Mouse (Mus musculus): ENCODE measurements at regions not wholly inside any gene's neighbourhood (a gene's known extent, or its start where the extent isn't known, plus 50 kb on each side); places are given as distances from the start of the nearest gene placed in this dataset.
"Not testable (repeated sequence)": the region's sequence is repeated elsewhere in the genome, so short reads cannot be mapped to it uniquely, and the experiment has no call there.

- no peaks in the 10 kb centered on the region for H3K4me1 ChIP-seq (replicated peaks)
- 89% methylated on average over 5 of the region's 5 CpGs for WGBS
- no peaks in the 10 kb centered on the region for H3K27me3 ChIP-seq
- H3K9me3 ChIP-seq: no peaks in the 10 kb centered on the region
- no peaks in the 10 kb centered on the region for H3K36me3 ChIP-seq
- H3K4me3 ChIP-seq: no peak overlapping the region
- no peak overlapping the region for H3K4me2 ChIP-seq
- no peak overlapping the region for H3K9ac ChIP-seq
- no peak overlapping the region for H3K27ac ChIP-seq (replicated peaks)
- no peak for ATAC-seq (ENCODE audit: low read depth)
Measured at GRCm38 (mm10) chr13:107576701-107577100, 467.5 kb upstream of the Smim15 start.

- ATAC-seq (ENCODE audit: low read depth): no peak
- Histone ChIP-seq H3K4me1 (replicated peaks) (no peaks in the 10 kb centered on the region), H3K9ac (no peak overlapping the region), H3K27me3 (no peaks in the 10 kb centered on the region), H3K27ac (replicated peaks) (no peak overlapping the region), H3K4me3 (no peak overlapping the region), H3K4me2 (no peak overlapping the region), H3K36me3 (no peaks in the 10 kb centered on the region), H3K9me3 (no peaks in the 10 kb centered on the region)
- whole genome bisulfite sequencing: 81% methylated on average over 3 of the region's 3 CpGs
Measured at GRCm38 (mm10) chr13:107575025-107575424, 469.2 kb upstream of the Smim15 start.

- no peak overlapping the region for H3K4me2 ChIP-seq
- H3K27ac ChIP-seq (replicated peaks): no peak overlapping the region
- no peak overlapping the region for H3K4me3 ChIP-seq
- WGBS: 85% methylated on average over 9 of the region's 9 CpGs
- H3K9ac ChIP-seq: no peak overlapping the region
- no peaks in the 10 kb centered on the region for H3K9me3 ChIP-seq
- ATAC-seq (ENCODE audit: low read depth): no peak
- no peaks in the 10 kb centered on the region for H3K4me1 ChIP-seq (replicated peaks)
- H3K27me3 ChIP-seq: no peaks in the 10 kb centered on the region
- no peaks in the 10 kb centered on the region for H3K36me3 ChIP-seq
Measured at GRCm38 (mm10) chr13:107573499-107574355, 470.5 kb upstream of the Smim15 start.

DNA sequence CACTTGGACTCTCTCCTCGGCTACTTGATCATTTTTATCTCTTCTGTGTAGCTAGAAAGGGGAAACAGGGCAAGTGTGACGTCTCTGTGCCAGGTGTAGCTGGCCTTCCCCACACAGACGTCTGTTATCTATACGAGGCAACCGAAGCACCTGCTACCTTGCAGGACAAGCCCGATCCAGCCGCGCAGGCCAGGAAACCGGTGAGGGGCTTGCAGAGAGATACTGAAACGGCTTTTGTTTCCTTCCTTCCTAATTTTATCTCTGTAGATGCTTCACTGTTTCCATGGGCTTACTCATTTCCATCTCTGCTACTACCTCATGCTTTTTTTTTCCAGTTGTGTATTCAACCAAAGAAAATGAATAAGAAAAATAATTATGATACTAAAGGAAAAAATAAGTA is 472.7 kb upstream of the Smim15 start:
- no peak overlapping the region for H3K27ac ChIP-seq (replicated peaks)
- H3K4me2 ChIP-seq: no peak overlapping the region
- H3K27me3 ChIP-seq: no peaks in the 10 kb centered on the region
- H3K4me1 ChIP-seq (replicated peaks): no peaks in the 10 kb centered on the region
- 86% methylated on average over 10 of the region's 10 CpGs for WGBS
- H3K9ac ChIP-seq: no peak overlapping the region
- no peaks in the 10 kb centered on the region for H3K9me3 ChIP-seq
- no peak overlapping the region for H3K4me3 ChIP-seq
- no peak for ATAC-seq (ENCODE audit: low read depth)
- no peaks in the 10 kb centered on the region for H3K36me3 ChIP-seq

DNA sequence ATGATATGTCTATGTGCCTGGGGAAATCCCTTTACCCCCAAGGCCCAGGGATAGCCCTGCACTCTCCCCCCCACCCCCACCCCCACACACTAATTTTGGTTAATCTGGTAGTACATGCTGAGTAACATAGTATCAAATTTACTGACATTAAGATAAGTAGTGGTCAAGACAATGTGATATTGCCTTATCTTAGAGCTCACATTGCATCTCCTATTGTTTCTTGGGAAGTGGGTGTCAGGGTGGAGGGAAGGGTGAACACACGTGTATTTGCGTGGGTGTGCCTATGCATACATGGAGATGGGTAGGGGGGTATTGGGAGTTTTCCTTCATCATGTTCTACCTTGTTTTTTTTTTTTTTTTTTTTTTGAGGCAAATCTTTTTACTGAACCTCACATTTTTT is 474.8 kb upstream of the Smim15 start:
- ATAC-seq (ENCODE audit: low read depth): no peak
- Histone ChIP-seq H3K9ac (no peak overlapping the region), H3K27me3 (no peaks in the 10 kb centered on the region), H3K36me3 (no peaks in the 10 kb centered on the region), H3K4me1 (replicated peaks) (no peaks in the 10 kb centered on the region), H3K27ac (replicated peaks) (no peak overlapping the region), H3K4me3 (no peak overlapping the region), H3K9me3 (no peaks in the 10 kb centered on the region), H3K4me2 (no peak overlapping the region)
- 91% methylated on average over 2 of the region's 2 CpGs for WGBS

DNA sequence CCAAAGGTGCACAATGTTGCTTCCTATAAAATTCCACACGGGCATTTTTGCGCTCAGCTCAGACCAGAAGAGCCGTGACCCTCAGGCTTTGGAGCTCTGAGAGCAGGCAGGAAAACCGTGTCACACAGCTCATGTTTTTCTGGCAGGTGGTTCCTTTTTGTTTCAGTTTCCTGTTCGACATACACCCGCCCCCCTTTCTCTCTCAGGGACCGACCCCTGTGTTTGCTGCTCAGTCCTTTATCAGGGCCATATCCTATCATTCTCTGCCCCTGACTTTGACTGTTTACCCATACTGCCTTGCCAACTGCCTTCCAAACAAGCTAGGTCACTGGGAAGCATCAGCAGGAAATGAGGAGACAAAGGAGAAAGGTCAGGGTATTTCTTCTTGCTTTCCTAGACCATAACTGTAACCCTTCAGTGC is 475.5 kb upstream of the Smim15 start:
- Histone ChIP-seq H3K27me3 (no peaks in the 10 kb centered on the region), H3K9me3 (no peaks in the 10 kb centered on the region), H3K9ac (no peak overlapping the region), H3K36me3 (no peaks in the 10 kb centered on the region), H3K4me1 (replicated peaks) (no peaks in the 10 kb centered on the region), H3K4me3 (no peak overlapping the region), H3K27ac (replicated peaks) (no peak overlapping the region), H3K4me2 (no peak overlapping the region)
- 71% methylated on average over 7 of the region's 7 CpGs for WGBS
- no peak for ATAC-seq (ENCODE audit: low read depth)

- 85% methylated on average over 1 of the region's 1 CpGs for WGBS
- H3K4me1 ChIP-seq (replicated peaks): no peaks in the 10 kb centered on the region
- no peaks in the 10 kb centered on the region for H3K27me3 ChIP-seq
- H3K36me3 ChIP-seq: no peaks in the 10 kb centered on the region
- H3K27ac ChIP-seq (replicated peaks): no peak overlapping the region
- H3K9ac ChIP-seq: no peak overlapping the region
- no peak overlapping the region for H3K4me2 ChIP-seq
- no peak for ATAC-seq (ENCODE audit: low read depth)
- H3K9me3 ChIP-seq: peaks cover 3% of the 10 kb centered on the region; the same call in 1 of the 2 replicates
- no peak overlapping the region for H3K4me3 ChIP-seq
Measured at GRCm38 (mm10) chr13:107562463-107562862, 481.8 kb upstream of the Smim15 start.

- peaks cover 3% of the 10 kb centered on the region; the same call in 1 of the 2 replicates for H3K9me3 ChIP-seq
- no peak overlapping the region for H3K4me3 ChIP-seq
- H3K27me3 ChIP-seq: no peaks in the 10 kb centered on the region
- WGBS: 54% methylated on average over 2 of the region's 2 CpGs
- H3K9ac ChIP-seq: no peak overlapping the region
- H3K27ac ChIP-seq (replicated peaks): no peak overlapping the region
- H3K36me3 ChIP-seq: no peaks in the 10 kb centered on the region
- no peak overlapping the region for H3K4me2 ChIP-seq
- no peak for ATAC-seq (ENCODE audit: low read depth)
- H3K4me1 ChIP-seq (replicated peaks): no peaks in the 10 kb centered on the region
Measured at GRCm38 (mm10) chr13:107561529-107561928, 482.7 kb upstream of the Smim15 start.

- Histone ChIP-seq H3K27ac (replicated peaks) (no peak overlapping the region), H3K4me3 (no peak overlapping the region), H3K4me1 (replicated peaks) (no peaks in the 10 kb centered on the region), H3K9me3 (peaks cover 3% of the 10 kb centered on the region; the same call in 1 of the 2 replicates), H3K27me3 (no peaks in the 10 kb centered on the region), H3K9ac (no peak overlapping the region), H3K36me3 (no peaks in the 10 kb centered on the region), H3K4me2 (no peak overlapping the region)
- 77% methylated on average over 3 of the region's 3 CpGs for WGBS
- no peak for ATAC-seq (ENCODE audit: low read depth)
Measured at GRCm38 (mm10) chr13:107555958-107556357, 488.3 kb upstream of the Smim15 start.

DNA sequence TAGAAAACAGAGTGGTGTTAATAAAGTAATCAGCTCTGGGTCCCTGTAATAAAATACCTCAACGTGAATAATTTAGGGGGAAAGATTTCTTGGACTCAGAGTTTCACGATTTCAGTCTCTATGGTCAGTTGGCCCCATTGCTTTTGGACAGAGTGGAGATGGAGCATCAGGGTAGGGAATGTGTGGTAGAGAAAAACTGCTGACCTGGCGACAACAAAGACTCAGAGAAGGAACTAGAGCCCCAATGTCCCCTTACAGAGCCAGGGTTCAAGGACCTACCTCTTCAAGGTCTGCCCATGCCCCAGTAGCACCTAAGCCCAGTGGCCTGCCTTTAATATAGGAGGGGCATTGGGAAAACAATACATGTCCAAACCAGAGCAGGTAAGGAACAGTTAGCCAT is 490.2 kb upstream of the Smim15 start:
- Histone ChIP-seq H3K9ac (no peak overlapping the region), H3K9me3 (peaks cover 2% of the 10 kb centered on the region; the same call in 1 of the 2 replicates), H3K36me3 (no peaks in the 10 kb centered on the region), H3K27ac (replicated peaks) (no peak overlapping the region), H3K4me3 (no peak overlapping the region), H3K4me1 (replicated peaks) (no peaks in the 10 kb centered on the region), H3K4me2 (no peak overlapping the region), H3K27me3 (no peaks in the 10 kb centered on the region)
- no peak for ATAC-seq (ENCODE audit: low read depth)
- WGBS: 81% methylated on average over 3 of the region's 3 CpGs

GRCm38 (mm10) chr13:107552165-107552564 is 492.1 kb upstream of the Smim15 start:
- no peak for ATAC-seq (ENCODE audit: low read depth)
- Histone ChIP-seq H3K27me3 (no peaks in the 10 kb centered on the region), H3K27ac (replicated peaks) (no peak overlapping the region), H3K36me3 (no peaks in the 10 kb centered on the region), H3K9ac (no peak overlapping the region), H3K4me3 (no peak overlapping the region), H3K9me3 (no peaks in the 10 kb centered on the region), H3K4me2 (no peak overlapping the region), H3K4me1 (replicated peaks) (peaks cover 3% of the 10 kb centered on the region)
- 96% methylated on average over 4 of the region's 4 CpGs for WGBS

GRCm38 (mm10) chr13:107549995-107550394 is 494.3 kb upstream of the Smim15 start:
- not testable (repeated sequence) for H3K4me3 ChIP-seq; H3K9ac ChIP-seq; H3K4me2 ChIP-seq; H3K36me3 ChIP-seq; H3K27ac ChIP-seq (replicated peaks); H3K9me3 ChIP-seq; H3K27me3 ChIP-seq; ATAC-seq (ENCODE audit: low read depth)
- peaks cover 22% of the 10 kb centered on the region for H3K4me1 ChIP-seq (replicated peaks)
- 92% methylated on average over 7 of the region's 7 CpGs for WGBS

DNA sequence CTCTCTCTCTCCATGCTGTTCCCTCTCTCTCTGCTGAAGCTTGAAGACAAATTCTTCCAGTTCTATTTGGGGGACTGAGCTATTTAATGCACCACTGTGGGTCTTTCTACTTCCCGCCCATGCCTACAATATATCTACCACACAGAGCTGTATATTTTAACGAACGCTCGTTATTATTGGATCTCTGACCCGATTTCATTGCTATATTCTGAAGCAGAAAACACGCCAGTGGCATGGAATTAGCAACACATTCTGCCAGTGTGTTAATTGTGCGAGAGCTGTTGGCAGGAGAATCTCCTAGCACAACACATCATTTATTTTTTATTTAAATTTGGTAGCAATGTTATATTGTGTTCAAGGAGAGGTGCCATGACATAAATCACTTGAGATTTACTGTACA is 497.2 kb upstream of the Smim15 start:
- H3K27ac ChIP-seq (replicated peaks): peak overlapping the region; percentile 79
- H3K36me3 ChIP-seq: no peaks in the 10 kb centered on the region
- H3K4me1 ChIP-seq (replicated peaks): peaks cover 33% of the 10 kb centered on the region
- no peaks in the 10 kb centered on the region for H3K27me3 ChIP-seq
- ATAC-seq (ENCODE audit: low read depth): no peak
- 72% methylated on average over 7 of the region's 7 CpGs for WGBS
- peaks cover 4% of the 10 kb centered on the region; the same call in 1 of the 2 replicates for H3K9me3 ChIP-seq
- no peak overlapping the region for H3K4me2 ChIP-seq
- no peak overlapping the region for H3K4me3 ChIP-seq
- H3K9ac ChIP-seq: no peak overlapping the region
